Mouse (Mus musculus) right cerebral cortex, adult 18-20 months (tissue): ENCODE measurements at regions not wholly inside any gene's neighbourhood (a gene's known extent, or its start where the extent isn't known, plus 50 kb on each side); places are given as distances from the start of the nearest gene placed in this dataset.

Experiments used
- DNase-seq: peaks from one replicate; pipeline ENCODE4 v3.0.0; 2022; ENCODE audit warnings: mixed read lengths

GRCm38 (mm10) chr2:170257671-170258235, 109.8 kb upstream of the Zfp217 start:
- no peak for DNase-seq

DNA sequence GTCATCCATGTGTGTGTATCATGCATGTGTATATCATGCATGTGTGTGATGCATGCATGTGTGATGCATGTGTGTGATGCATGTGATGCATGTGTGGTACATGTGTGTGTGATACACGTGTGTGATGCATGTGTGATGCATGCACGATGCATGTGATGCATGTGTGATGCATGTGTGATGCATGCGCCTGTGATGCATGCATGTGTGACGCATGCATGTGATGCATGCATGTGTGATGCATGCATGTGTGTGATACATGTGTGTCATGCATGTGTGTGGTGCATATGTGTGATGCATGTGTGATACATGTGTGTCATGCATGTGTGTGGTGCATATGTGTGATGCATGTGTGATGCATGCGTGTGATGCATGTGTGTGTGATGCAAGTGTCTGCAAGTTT, 108.1 kb upstream of the Zfp217 start:
- DNase-seq: no peak

- DNase-seq: no peak
Observed at GRCm38 (mm10) chr2:170255533-170255932, 107.6 kb upstream of the Zfp217 start.

GRCm38 (mm10) chr2:170253681-170254440, 106.0 kb upstream of the Zfp217 start:
- no peak for DNase-seq

- peak; percentile 14 for DNase-seq
Observed at GRCm38 (mm10) chr2:170252255-170253034, 104.5 kb upstream of the Zfp217 start.

DNA sequence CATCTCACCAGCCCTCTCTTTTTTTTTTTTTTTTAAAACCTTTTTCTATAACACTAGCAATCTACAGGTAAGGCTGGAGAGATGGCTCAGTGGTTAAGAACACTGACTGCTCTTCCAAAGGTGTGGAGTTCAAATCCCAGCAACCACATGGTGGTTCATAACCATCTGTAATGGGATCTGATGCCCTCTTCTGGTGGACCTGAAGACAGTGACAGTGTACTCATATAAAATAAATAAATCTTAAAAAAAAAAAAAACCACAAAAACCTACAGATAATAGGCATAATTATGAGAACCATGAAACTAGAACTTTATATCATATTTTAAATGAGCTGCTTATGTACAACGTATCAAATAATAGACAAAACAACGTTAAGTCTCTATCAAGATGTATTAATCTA, 102.8 kb upstream of the Zfp217 start:
- DNase-seq: no peak

DNA sequence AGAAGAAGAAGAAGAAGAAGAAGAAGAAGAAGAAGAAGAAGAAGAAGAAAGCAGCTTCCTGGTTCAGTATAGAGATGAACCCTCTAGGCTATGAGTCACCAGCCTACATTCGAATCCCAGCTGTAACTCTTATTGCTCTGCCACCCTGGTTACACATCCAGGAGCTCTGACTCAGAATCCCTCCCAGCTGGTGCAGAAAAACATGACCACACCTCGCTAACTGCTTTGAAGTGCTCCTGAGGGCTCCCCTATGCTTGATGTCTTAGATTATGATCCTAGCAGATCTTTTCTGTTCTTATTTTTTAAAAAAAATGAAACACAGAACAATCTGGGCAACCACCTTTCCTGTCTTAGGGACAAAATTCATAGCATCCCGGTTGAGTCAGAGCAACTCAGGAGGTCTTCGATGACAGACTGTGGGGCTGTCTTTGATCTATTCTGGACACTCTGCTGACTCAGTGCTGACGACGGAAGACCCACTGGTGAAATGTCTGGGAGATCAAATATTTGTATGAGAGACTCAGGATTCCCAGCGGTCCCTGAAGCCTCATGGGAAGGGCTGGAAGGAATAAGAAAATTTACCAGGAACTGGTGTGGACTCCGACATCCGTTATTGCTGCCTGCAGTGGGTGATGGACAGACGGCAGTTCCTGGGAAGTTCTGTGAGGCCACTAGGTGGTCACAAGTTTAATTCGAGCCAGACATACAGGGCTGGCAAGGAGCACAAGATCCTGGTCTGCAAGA, 100.0 kb upstream of the Zfp217 start:
- peak; percentile 74 for DNase-seq

- no peak for DNase-seq
Observed at GRCm38 (mm10) chr2:170245637-170246341, 97.9 kb upstream of the Zfp217 start.

DNA sequence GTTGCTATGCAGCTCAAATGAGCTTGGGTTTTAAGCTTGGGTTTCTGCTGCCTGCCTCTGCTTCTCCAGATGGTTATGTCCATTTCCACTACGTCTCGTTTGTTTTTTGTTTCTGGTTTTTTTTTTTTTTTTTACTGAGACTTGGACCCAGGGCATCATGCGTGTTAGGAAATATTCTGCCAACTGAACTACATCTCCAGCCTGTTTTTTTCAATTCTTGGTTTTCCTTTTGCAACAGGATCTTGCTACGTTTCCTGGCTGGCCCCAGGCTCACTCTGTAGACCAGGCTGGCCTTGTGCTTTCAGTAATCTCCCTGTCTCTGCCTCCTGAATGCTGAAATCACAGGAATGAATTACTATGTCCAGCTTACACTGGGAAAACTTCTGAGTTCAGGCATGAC, 96.2 kb upstream of the Zfp217 start:
- no peak for DNase-seq

GRCm38 (mm10) chr2:170237959-170238358, 90.1 kb upstream of the Zfp217 start:
- no peak for DNase-seq

DNA sequence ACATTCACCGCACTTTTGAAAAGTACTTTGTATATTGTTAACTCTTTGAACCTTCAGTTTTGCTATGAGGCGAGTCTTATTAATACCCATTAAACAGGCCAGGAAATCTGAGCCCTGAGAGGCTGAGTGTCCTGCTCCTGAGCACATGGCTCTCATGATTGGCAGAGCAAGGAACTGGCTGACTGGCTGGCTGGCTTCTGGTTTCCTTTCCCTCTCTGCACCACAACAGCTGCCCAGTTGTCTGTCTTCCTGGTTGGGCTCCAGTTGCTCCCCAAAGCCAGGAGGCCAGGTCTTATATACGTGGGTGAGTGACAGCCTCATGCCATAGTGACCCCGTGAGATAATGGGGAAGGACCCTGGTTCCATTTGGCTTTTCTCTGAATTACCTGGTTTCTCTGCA, 85.5 kb upstream of the Zfp217 start:
- DNase-seq: no peak

DNA sequence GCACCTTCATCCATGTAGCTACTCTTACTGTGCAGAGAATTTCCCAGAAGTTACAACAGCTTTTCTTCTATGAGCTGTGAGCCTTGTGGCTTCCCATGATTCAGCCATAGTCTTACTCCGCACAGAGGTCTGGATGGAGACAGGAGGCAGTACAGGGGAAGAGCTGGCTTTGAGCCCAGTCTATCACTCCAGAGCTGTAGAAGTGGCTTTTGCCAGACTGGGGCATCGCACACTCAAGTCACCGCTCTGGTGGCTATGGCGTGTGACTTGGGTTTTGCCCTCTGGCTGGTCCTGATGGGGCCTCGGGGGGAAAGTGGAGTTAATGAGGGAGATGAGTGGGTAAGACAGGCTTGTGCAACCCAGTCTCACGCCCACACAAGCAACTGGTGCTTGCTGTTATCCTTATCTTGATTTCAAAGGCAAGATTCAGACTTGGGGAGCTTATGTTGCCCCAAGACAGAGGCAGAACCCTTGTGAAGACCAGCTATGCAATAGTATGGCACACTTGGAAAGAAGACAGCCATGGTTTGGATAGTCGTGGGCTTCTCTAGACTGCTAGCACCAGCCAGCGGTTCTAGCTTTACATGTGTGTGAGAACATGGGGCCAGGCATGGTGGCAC, 81.7 kb upstream of the Zfp217 start:
- no peak for DNase-seq

- no peak for DNase-seq
Observed at GRCm38 (mm10) chr2:170228318-170228994, 80.6 kb upstream of the Zfp217 start.

GRCm38 (mm10) chr2:170223872-170224271, 76.0 kb upstream of the Zfp217 start:
- DNase-seq: no peak

- DNase-seq: no peak
Observed at GRCm38 (mm10) chr2:170222819-170223218, 74.9 kb upstream of the Zfp217 start.

DNA sequence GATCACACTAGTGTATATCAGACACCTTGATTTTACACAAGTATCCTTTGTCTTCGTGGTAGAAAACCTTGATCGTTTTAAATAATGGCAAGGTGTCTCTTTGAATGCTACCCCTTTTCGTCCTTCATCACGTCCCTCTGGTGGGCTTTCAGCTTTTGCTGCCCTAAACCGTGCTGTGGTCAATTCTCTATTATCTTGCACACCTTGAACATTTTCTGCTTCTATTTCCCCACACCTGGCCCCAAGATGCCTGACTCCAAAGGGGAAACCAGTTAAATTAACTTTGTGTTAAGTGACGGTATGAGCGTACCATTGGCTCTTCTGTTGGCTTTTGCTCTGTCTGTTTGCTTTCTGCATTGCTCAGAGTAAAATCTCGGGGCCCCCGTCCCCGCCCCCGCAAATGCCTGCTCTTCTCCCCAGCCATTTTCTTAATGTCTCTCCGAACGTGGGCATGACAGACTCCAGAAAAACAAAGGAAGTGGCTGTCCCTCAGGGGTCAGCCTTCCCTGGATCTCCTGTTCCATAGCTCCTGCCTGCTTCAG, 74.2 kb upstream of the Zfp217 start:
- DNase-seq: no peak

DNA sequence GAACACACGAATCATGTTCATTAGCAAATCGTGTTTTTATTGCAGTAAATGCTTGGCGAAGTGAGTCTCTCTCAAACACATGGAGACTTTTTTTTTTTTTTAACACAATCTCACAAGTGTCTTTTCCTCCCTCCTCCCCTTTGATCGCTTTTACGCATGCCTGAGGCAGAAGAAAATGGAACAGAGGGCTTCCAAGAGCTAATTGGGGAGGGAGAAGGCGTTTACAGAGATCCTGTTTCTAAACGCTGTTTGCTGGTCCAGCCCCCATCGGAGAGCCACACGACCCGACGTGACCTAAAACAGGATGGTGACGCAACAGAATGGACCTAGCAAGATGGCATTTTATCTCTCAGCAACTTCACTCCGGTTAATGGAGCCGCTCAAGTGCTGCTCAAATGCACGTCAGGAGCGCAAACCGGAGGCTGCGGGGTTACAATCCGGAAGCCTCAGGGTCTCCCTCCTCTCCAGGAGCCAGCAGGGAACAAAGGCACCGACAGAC, 73.0 kb upstream of the Zfp217 start:
- DNase-seq: peak; percentile 11

DNA sequence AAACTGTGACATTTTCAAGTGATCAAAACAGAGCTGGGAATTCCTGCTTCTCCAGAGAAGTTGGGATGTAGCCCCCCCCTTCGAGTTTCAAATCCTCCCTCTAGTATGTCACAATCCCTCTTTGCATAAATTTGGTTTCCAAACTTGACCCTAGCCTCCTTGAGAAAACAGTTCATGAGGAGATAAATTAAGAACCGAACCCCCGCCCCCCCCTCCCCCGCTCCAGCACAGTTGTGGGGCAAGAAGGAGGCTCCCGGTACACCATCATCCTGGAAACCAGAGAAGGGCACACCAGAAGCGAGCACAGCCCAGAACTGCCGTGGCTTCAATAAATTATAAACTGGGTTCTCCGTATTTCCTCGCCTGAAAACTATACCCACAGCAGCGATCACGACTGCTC, 72.5 kb upstream of the Zfp217 start:
- no peak for DNase-seq

GRCm38 (mm10) chr2:170219611-170220401, 71.9 kb upstream of the Zfp217 start:
- no peak for DNase-seq

- no peak for DNase-seq
Observed at GRCm38 (mm10) chr2:170219161-170219581, 71.3 kb upstream of the Zfp217 start.
